ENCODE assay signal across 7 mouse cellular contexts in genomic region chr19:24555466-24555903, GRCm38 (mm10). TPM values are rescaled to one million over a fixed set of nuclear protein-coding genes. Genes with fewer than 3 reads are reported as not detected.
DNase-seq lines count a peak whose midpoint lies in the region; ATAC-seq and TF ChIP-seq lines count a peak whose summit lies in the region.

Pip5k1b (minus strand) TSS chr19:24555872.

- H3K27ac ChIP-seq in cortical plate, adult 2 months (ENCODE audit: insufficient read depth, low read length): 0 out of 2 replicates have a peak within 1 kb of the TSS, but pooled peaks have one; percentile 61
- H3K27ac ChIP-seq in midbrain, embryonic 10.5 days (replicated peaks): peak within 1 kb of the TSS; percentile 91
- H3K27ac ChIP-seq in spleen, adult 2 months (ENCODE audit: insufficient read depth, low read length): peak within 1 kb of the TSS; percentile 56

- TF ChIP-seq POLR2A in cortical plate, adult 2 months (IDR thresholded peaks at IDR 0.05; ENCODE audit: extremely low read depth, insufficient read depth, low read length): no peak
- no peak for TF ChIP-seq POLR2A in spleen, adult 2 months (IDR thresholded peaks at IDR 0.05; ENCODE audit: low read depth, low read length)

- no peaks in the 10 kb centered on the region; the same call in 1 of the 2 replicates for H3K4me1 ChIP-seq in cortical plate, adult 2 months (ENCODE audit: control insufficient read depth, insufficient read depth, low read length)
- peaks cover 46% of the 10 kb centered on the region for H3K4me1 ChIP-seq in midbrain, embryonic 10.5 days
- H3K4me1 ChIP-seq in spleen, adult 2 months (ENCODE audit: control insufficient read depth, insufficient read depth, insufficient read length): peaks cover 2% of the 10 kb centered on the region

- H3K4me3 ChIP-seq in cortical plate, adult 2 months (ENCODE audit: insufficient read depth, low read length): peak within 1 kb of the TSS; percentile 69
- H3K4me3 ChIP-seq in midbrain, embryonic 10.5 days: peak within 1 kb of the TSS; percentile 83
- H3K4me3 ChIP-seq in spleen, adult 2 months (ENCODE audit: extremely low read depth, insufficient read depth, insufficient read length): peak within 1 kb of the TSS; percentile 92

- no peaks in the 10 kb centered on the region for H3K36me3 ChIP-seq in midbrain, embryonic 10.5 days
- no peaks in the 10 kb centered on the region for H3K36me3 ChIP-seq in spleen, adult 2 months (ENCODE audit: control insufficient read depth, insufficient read depth, low read length)

- peaks cover 38% of the 10 kb centered on the region for H3K27me3 ChIP-seq in midbrain, embryonic 10.5 days (ENCODE audit: low read depth, poor library complexity, severe bottlenecking)
- peaks cover 1% of the 10 kb centered on the region; the same call in 1 of the 2 replicates for H3K27me3 ChIP-seq in spleen, adult 2 months (ENCODE audit: control insufficient read depth, insufficient read depth, low read length)

- intact Hi-C loops in gastrocnemius, postnatal 14 days (cut with DNase I; ENCODE audit: low total_unique reads): no loop called here
- intact Hi-C loops in left cerebral cortex, postnatal 36 days (cut with DNase I): loop anchor here (5.0 to 10.0 kb wide), 4 partner anchors 57 to 251 kb away; partner anchors contain the start of gene Fam122a

- WGBS in midbrain, embryonic 10.5 days: under 1% methylated on average over 39 of the region's 39 CpGs
- WGBS in spleen, adult 2 months: 2% methylated on average over 31 of the region's 39 CpGs

- peak; percentile 71 for DNase-seq in adrenal gland, postnatal 10 days
- peak; percentile 43 for DNase-seq in gastrocnemius, postnatal 14 days
- DNase-seq in left cerebral cortex, postnatal 36 days (ENCODE audit: low spot score in 2 of 2): peak in 1 of 2 experiments; percentile 39
- peak; percentile 70 for DNase-seq in midbrain, embryonic 10.5 days (ENCODE audit: low spot score)
- peak in 1 of 2 experiments; percentile 60 for DNase-seq in spleen, adult 2 months (ENCODE audit: low read depth in 1 of 2, low spot score in 2 of 2)

- peak; percentile 29 for ATAC-seq in inflammation-experienced regulatory T-cells, adult 6 months

- 0 out of 2 replicates have a peak, but pooled peaks cover 3% of the 10 kb centered on the region for H3K9me3 ChIP-seq in midbrain, embryonic 10.5 days (replicated peaks)

- TF ChIP-seq CTCF in cortical plate, adult 2 months (IDR thresholded peaks at IDR 0.05; ENCODE audit: extremely low read depth, insufficient read depth, low read length): no peak
- 0 out of 2 replicates have a peak, but pooled peaks have one; percentile 9 for TF ChIP-seq CTCF in spleen, adult 2 months (IDR thresholded peaks at IDR 0.05; ENCODE audit: extremely low read depth, insufficient read depth, insufficient read length, insufficient replicate concordance)

RNA-seq across cellular contexts. Expression of gene Pip5k1b, which starts in this region (rescaled TPM):
- total RNA-seq in adrenal gland, postnatal 10 days (2021): 10 to 100 TPM; 18.8 to 20.0 TPM
- polyA plus RNA-seq in cortical plate, adult 2 months (2012; rRNA removed): 11.9 and 15.4 TPM in 2 replicates
- total RNA-seq in gastrocnemius, postnatal 14 days (2021): 1 to 10 TPM in 1 of 2 experiments, under 1 TPM in 1; 0.51 to 1.0 TPM
- polyA plus RNA-seq in inflammation-experienced regulatory T-cells, adult 6 months (2017; shearing (Covaris generic)): 1 to 10 TPM in 2 of 3 experiments, under 1 TPM in 1; 0.36 to 9.4 (median 6.9) TPM
- total RNA-seq in left cerebral cortex, postnatal 36 days (2021): 10 to 100 TPM; 24.0 to 29.8 TPM
- polyA plus RNA-seq in midbrain, embryonic 10.5 days (2016; fragmentation: Nextera tagmentation; extraction: Ambion mirVana): 2.4 TPM in 2 replicates
- 2.7 and 3.1 TPM in 2 replicates for polyA plus RNA-seq in spleen, adult 2 months (2012; rRNA removed)

Comparison
In these comparisons a context has a peak if more than half of its experiments do, and no peak if none do; other contexts are left out.
1. RNA of gene Pip5k1b (total RNA-seq): 24.0 to 29.8 TPM in left cerebral cortex, postnatal 36 days and 18.8 to 20.0 TPM in adrenal gland, postnatal 10 days; 0.51 to 1.0 TPM in gastrocnemius, postnatal 14 days; every median in the first group is over 4 times any median in the second.
2. Peak in every context shown above with its lines, with median percentiles within 50 percentile points of each other: H3K27ac ChIP-seq and H3K4me3 ChIP-seq.